Mouse (Mus musculus): Measurements from ENCODE around the gene Chst8.

The Chst8 gene

GRCm38 (mm10) chr7:34799404-34799771 lies 13.1 kb downstream of the Chst8 start:
- no peak for DNase-seq

DNA sequence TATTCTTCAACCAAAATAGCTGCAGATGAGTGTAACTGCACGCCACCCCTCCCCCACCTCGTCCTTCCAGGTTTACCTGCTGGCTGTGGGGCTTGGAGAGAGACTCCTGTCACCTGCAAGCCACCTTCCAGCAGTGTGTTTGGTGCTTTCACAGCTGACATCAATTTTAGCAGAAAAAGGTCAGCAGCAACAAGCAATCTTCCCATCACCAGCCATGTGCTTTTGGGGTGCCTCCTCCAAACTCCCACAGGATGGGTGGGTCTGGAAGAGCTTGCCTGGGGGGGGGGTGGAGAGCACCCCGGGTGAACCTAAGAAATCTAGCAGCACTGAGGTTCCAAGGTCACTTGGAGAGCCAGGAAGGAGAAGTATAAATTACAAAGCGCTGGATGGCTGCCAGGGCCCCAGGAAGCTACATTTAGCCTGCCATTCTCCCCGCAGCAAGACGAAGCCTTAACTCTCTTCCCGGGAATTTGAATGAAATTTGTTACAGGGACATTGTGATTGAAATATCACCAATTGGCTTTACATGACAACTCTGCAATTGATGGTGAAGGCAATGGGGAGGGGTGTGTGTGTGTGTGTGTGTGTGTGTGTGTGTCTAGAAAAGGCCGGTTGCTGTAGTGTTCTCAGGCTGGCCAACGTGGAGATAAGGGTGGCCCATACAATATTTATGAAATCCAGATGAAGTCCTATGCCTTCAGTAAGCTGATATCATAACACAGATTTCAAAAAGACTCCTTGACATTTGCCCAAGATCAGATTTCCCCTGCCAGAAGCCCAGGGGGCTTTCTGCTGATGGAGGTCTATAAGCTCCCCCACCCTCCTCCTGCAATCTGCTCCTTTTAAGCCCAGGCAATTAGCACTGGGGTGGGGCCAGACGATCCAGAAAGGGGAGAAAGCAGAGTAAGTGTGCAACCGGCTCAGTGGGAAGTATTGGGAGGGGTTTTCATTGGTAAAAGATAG lies 13.8 kb downstream of the Chst8 start:
- DNase-seq, result no peak

DNA sequence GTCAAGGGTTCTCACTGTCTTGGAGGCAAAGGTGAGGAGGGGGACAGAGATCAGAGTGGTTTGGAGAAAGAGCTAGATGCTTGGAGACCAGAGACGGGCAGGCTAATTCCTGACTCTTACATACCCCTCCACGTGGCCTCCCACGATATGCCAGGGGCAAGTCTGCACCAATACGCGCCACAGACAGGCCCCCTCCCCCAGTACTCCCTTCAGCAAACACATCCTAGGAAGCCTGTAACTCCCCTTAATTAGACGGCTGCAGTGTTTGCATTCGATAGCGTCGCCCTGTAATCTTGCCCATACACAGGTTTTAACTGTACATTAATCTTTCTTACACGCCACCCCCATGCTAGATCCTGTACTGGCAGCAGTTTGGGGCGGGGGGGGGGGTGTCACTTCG lies 14.5 kb downstream of the Chst8 start:
- no peak for DNase-seq

DNA sequence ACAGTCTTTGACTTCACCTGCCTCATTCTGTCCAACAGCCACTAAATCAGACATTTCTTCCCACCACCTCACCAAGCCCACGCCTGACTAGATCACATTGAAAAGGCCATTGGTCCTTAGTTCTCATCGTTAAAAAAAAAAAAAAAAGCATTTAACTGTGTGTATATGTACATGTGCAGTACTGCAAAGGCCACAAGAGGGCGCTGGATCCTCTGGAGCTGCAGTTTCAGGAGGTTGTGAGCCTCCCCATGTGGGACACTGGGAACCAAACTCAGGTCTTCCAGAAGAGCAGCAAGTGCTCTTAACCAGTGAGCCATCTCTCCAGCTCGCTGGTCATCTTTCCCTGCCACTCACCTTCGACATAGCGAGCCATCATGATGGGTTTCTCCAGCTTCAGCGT lies 22.1 kb downstream of the Chst8 start:
- no peak for DNase-seq

DNA sequence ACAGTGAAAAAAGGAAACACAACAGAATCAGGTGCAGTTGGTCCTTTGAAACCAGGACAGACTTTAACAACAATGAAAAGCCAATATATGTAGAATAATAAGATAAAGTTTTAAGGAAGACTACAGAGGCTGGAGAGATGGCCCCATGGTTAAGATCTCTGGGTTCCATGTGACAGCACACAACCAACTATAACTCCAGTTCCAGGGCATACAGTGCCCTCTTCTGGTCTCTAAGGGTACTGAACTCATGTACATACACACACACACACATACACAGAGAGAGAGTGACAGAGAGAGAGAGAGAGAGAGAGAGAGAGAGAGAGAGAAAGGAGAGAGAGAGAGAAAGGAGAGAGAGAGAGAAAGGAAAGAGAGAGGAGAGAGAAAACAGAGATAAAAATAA lies 25.3 kb downstream of the Chst8 start:
- no peak for DNase-seq

- no peak for DNase-seq
Observed at GRCm38 (mm10) chr7:34785052-34785451, 27.5 kb downstream of the Chst8 start.

- DNase-seq, result no peak
Observed at GRCm38 (mm10) chr7:34784469-34784868, 28.0 kb downstream of the Chst8 start.

DNA sequence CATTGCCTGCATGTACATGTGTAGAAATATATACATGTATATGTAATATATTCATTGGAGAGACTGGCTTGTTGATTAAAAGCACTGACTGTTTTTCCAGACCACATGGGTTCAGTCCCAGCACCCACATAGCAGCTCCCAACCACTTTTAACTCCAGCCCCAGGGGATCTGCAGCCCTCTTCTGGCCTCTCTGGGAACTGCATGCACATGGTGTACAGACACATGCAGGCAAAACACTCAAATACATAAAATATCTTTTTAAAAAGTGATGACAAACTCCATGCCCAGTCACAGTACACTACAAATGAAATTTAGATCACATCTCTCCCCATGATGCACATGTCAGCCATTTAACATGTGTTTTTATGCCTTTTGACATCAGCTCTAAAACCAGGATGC lies 30.5 kb downstream of the Chst8 start:
- DNase-seq, result no peak

GRCm38 (mm10) chr7:34781217-34781616 lies 31.3 kb downstream of the Chst8 start:
- DNase-seq, result no peak

GRCm38 (mm10) chr7:34778426-34778825 lies 34.1 kb downstream of the Chst8 start:
- DNase-seq, result no peak

DNA sequence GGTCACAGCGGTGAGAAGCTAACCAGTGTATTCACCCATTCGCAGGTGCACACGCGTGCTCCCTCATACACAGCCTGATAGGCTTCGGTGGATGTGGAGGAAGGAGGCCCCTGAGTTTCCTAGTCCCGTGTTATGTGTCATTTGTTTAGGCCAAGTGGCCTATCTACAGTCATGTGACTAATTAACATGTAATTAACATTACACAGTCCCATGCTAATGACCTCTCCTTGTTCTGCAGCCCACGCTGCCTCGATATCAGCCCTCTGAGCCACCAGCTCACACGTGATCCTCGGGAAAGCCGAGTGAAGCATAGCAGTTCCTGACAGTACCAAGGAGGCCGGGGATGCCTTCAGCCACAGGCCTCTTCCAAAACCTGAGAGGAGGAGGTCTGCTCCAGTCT lies 36.9 kb downstream of the Chst8 start:
- DNase-seq, result no peak

DNA sequence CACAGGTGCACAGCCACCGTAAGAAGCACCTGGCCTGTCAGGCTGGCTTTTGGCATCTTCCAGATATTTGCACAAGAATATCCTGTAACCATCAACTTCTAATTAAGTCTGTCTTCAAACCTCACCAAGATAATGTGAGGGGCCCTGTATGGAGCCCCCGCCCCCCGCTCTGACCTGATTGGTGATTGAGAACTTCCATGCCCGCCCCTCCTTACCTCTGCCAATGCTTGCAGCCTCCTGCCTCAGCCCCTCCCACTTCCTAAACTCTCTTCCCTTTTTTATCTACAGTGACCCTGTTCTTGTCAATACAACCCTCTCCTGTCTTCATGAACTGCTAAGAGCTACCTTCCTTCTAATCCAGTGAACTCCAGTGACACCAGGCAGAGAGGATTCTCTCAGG lies 37.6 kb downstream of the Chst8 start:
- no peak for DNase-seq

DNA sequence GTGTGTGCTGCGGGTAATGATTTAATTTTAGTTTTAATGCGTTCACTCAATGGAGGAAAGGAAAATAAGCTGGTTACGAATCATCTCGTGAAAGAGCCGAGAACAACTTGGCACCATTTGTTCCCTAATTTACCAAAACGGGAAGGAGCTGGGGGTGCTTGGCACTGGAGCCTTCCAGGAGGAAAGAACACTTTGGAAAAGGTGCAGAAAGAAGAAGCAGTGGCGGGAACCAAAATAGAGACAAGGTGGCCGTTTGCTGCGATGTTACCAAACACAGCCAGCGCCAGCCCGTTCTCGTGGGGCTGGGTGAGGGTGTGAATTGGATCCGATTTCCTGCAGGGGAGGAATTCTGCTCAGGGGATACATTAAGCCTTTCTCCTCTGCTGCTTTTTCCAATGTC lies 38.5 kb downstream of the Chst8 start:
- DNase-seq, result no peak

GRCm38 (mm10) chr7:34773309-34773708 lies 39.2 kb downstream of the Chst8 start:
- no peak for DNase-seq

GRCm38 (mm10) chr7:34769531-34769930 lies 43.0 kb downstream of the Chst8 start:
- no peak for DNase-seq

- no peak for DNase-seq
Observed at GRCm38 (mm10) chr7:34764250-34765148, 48.0 kb downstream of the Chst8 start.

DNA sequence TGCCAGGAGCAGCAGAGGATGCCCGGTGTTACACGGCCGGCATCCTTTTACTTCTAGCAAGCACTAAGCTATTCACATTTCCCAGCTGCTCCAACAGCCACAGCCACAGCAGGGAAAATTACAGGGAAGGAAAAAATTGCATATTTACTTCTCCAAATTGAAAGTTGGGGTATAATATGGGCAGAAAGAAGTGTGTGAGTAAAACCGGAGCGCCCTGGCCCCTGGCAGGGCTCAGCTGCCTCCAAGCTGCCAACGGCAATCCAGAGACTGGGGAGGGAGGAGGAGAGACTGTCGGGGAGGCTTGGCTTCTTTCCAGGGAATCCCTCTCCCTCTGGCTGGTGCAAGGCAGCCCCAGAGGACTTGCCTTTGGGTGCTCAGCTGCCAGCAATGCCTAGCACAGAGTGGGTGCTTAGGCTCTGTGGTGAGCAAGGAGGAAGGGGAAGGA lies 53.1 kb downstream of the Chst8 start:
- no peak for DNase-seq

GRCm38 (mm10) chr7:34758721-34759120 lies 53.8 kb downstream of the Chst8 start:
- DNase-seq, result no peak

DNA sequence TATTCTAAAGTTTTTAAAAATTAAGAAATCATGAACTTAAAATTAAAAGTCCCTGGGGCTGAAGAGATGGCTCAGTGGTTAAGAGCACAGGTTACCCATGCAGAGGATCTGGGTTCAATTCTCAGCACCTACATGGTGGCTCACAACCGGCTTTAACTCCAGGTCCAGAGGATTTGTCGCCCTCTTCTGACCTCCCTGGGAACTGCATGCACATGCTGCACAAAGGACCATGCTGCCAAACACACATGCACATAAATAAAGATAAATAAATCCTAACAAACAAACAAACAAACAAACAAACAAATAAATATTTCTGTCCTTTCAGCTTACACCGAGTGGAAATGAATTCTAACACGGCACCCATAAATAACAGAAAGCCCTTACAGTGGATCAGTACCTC lies 55.0 kb downstream of the Chst8 start:
- no peak for DNase-seq

GRCm38 (mm10) chr7:34753140-34753886 lies 59.2 kb downstream of the Chst8 start:
- no peak for DNase-seq

GRCm38 (mm10) chr7:34752151-34752762 lies 60.3 kb downstream of the Chst8 start:
- no peak for DNase-seq

DNA sequence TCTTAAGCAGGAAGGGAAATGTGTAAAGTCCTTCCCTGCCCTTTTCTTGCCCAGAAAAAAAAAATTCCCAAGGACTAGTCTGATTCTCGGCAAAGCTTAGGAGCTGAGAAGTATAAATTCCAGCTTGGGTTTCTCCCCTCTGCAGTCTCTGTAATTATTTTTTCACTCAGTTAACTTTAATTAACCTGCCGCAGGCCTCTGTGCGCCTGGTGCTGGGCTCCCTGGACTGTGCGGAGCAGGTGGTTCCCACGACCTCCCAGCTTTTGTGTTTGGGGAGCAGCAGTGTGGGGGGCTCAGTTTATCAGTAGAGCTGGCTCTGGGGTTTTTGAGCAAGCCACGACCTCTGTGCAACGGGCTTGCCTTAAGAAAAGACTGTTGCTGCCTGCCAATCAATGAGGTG lies 62.2 kb downstream of the Chst8 start:
- DNase-seq, result no peak

DNA sequence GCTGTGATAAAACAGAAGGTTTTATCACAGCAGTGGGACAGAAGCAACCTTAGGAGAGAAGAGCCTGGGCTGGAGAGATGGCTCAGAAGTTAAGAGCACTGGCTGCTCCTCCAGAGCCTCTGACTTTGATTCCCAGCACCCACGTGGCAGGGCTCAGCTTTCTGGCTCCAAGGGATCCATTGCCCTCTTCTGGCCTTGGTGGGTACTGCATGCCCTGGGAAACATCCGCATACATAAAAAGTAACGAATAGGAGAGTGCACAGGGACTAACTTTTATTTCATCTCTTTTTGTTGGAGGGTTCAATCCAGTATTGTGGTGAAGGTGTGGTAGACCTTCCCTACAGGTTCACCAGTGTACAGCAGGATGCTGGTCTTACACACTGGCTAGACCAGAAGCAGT lies 62.8 kb downstream of the Chst8 start:
- no peak for DNase-seq
